Mouse (Mus musculus) stomach, embryonic 14.5 days (tissue): Measurements from ENCODE around the gene Tnrc18. TPM values are rescaled to one million over a fixed set of nuclear protein-coding genes. Genes with fewer than 3 reads are reported as not detected.

Source experiments
- ATAC-seq: fragments of 200-750 bp; cut with Nextera tagmentation; 2 replicates; pipeline ENCODE4 v1.8.0; 2017; ENCODE audit warnings: low read depth, moderate TSS enrichment; ENCODE audit not compliant: insufficient number of reproducible peaks, insufficient read depth, low FRiP score
- H3K27ac ChIP-seq: fragments of 300-500 bp; sonication (generic); 2 replicates; pipeline ENCODE4 v1.5.1; 2014; ENCODE audit warnings: mild to moderate bottlenecking, low read length, moderate library complexity, mixed read lengths
- H3K27me3 ChIP-seq: fragments of 300-500 bp; sonication (generic); 2 replicates; pipeline ENCODE4 v1.6.1; 2014; ENCODE audit warnings: low read length, control low read depth, mixed read lengths; ENCODE audit not compliant: control insufficient read depth, insufficient read depth
- H3K36me3 ChIP-seq: fragments of 300-500 bp; sonication (generic); 2 replicates; pipeline ENCODE4 v1.6.1; 2014; ENCODE audit warnings: mild to moderate bottlenecking, control low read depth, low read length, moderate library complexity, mixed read lengths; ENCODE audit not compliant: control insufficient read depth, insufficient read depth
- H3K4me1 ChIP-seq: fragments of 300-500 bp; sonication (generic); 2 replicates; pipeline ENCODE4 v1.6.1; 2014; ENCODE audit warnings: low read length, control low read depth, mixed read lengths; ENCODE audit not compliant: control insufficient read depth, insufficient read depth
- H3K4me2 ChIP-seq: fragments of 300-500 bp; sonication (generic); replicated peaks from 2 replicates; pipeline ENCODE4 v1.6.1; 2014; ENCODE audit warnings: low read depth, low read length, control low read depth
- H3K4me3 ChIP-seq: fragments of 300-500 bp; sonication (generic); 2 replicates; pipeline ENCODE4 v1.5.1; 2014; ENCODE audit warnings: low read depth, low read length, control low read depth
- H3K9ac ChIP-seq: fragments of 300-500 bp; sonication (generic); replicated peaks from 2 replicates; pipeline ENCODE4 v1.6.1; 2014; ENCODE audit warnings: low read depth, mild to moderate bottlenecking, control low read depth, low read length, moderate library complexity, mixed read lengths
- H3K9me3 ChIP-seq: fragments of 300-500 bp; sonication (generic); 2 replicates; pipeline ENCODE4 v1.6.1; 2016; ENCODE audit warnings: low read depth, low read length, control low read depth; ENCODE audit not compliant: control insufficient read depth
- WGBS: fragments of 180-500 bp; shearing (Covaris S2); extraction: QIAGEN DNeasy Blood & Tissue Kit; methylation state at CpG from one replicate; pipeline ENCODE4 v1.1.7; 2014; 5-methylcytosine and 5-hydroxymethylcytosine counted together
- polyA plus RNA-seq: library from polyadenylated mRNA; unstranded; fragments of >200 nt; fragmentation: Nextera tagmentation; extraction: Ambion mirVana; gene quantifications from 2 replicates; pipeline ENCODE4 v1.2.1, GENCODE M21; 2014

Tnrc18 gene
- polyA plus RNA-seq, 1 experiment from 2014 or later = 36.0 TPM

GRCm38 (mm10) chr5:142814711-142815420 is 2.6 kb downstream of the Tnrc18 start:
- WGBS = under 1% methylated on average over 62 of the region's 62 CpGs
- Histone ChIP-seq H3K9ac (peak overlapping the region; percentile 100), H3K36me3 (no peaks in the 10 kb centered on the region; the same call in 1 of the 2 replicates), H3K27me3 (no peaks in the 10 kb centered on the region), H3K4me2 (peak overlapping the region; percentile 86), H3K27ac (peak overlapping the region; percentile 100), H3K4me3 (peak overlapping the region; percentile 99), H3K4me1 (peaks cover 29% of the 10 kb centered on the region), H3K9me3 (no peaks in the 10 kb centered on the region)
- ATAC-seq = no peak

- WGBS = 2% methylated on average over 22 of the region's 22 CpGs
These were observed 3.3 kb downstream of the Tnrc18 start for GRCm38 (mm10) chr5:142814161-142814651.

GRCm38 (mm10) chr5:142813722-142814111 is 3.7 kb downstream of the Tnrc18 start:
- Histone ChIP-seq H3K9ac (peak overlapping the region; percentile 100), H3K4me2 (peak overlapping the region; percentile 86), H3K27me3 (no peaks in the 10 kb centered on the region), H3K36me3 (no peaks in the 10 kb centered on the region; the same call in 1 of the 2 replicates), H3K4me1 (peaks cover 29% of the 10 kb centered on the region), H3K9me3 (no peaks in the 10 kb centered on the region), H3K27ac (peak overlapping the region; percentile 100), H3K4me3 (peak overlapping the region; percentile 99)
- ATAC-seq = no peak
- 3% methylated on average over 23 of the region's 23 CpGs for WGBS

More at GRCm38 (mm10) chr5:142814161-142814651, 3.3 kb downstream of the Tnrc18 start:
- Histone ChIP-seq H3K4me2 (peak overlapping the region; percentile 86), H3K9me3 (no peaks in the 10 kb centered on the region), H3K27me3 (no peaks in the 10 kb centered on the region), H3K9ac (peak overlapping the region; percentile 100), H3K4me1 (peaks cover 29% of the 10 kb centered on the region), H3K27ac (peak overlapping the region; percentile 100), H3K4me3 (peak overlapping the region; percentile 99), H3K36me3 (no peaks in the 10 kb centered on the region; the same call in 1 of the 2 replicates)
- ATAC-seq = no peak

GRCm38 (mm10) chr5:142812976-142813721 is 4.3 kb downstream of the Tnrc18 start:
- WGBS = 7% methylated on average over 18 of the region's 18 CpGs
- peak overlapping the region; percentile 100 for H3K27ac ChIP-seq
- ATAC-seq = no peak
- H3K27me3 ChIP-seq = no peaks in the 10 kb centered on the region
- H3K9ac ChIP-seq = peak overlapping the region; percentile 100
- H3K9me3 ChIP-seq = no peaks in the 10 kb centered on the region
- peak overlapping the region; percentile 86 for H3K4me2 ChIP-seq
- peaks cover 29% of the 10 kb centered on the region for H3K4me1 ChIP-seq
- peak overlapping the region; percentile 99 for H3K4me3 ChIP-seq
- no peaks in the 10 kb centered on the region; the same call in 1 of the 2 replicates for H3K36me3 ChIP-seq

- ATAC-seq = peak; percentile 19; the same call in 1 of the 2 replicates
- 14% methylated on average over 8 of the region's 8 CpGs for WGBS
These were observed 4.9 kb downstream of the Tnrc18 start for GRCm38 (mm10) chr5:142812621-142812975.

GRCm38 (mm10) chr5:142811870-142812443 is 5.5 kb downstream of the Tnrc18 start:
- Histone ChIP-seq H3K36me3 (peaks cover 4% of the 10 kb centered on the region; the same call in 1 of the 2 replicates), H3K4me1 (peaks cover 29% of the 10 kb centered on the region), H3K27me3 (no peaks in the 10 kb centered on the region), H3K9me3 (no peaks in the 10 kb centered on the region), H3K4me3 (peak overlapping the region; percentile 99; the same call in 1 of the 2 replicates), H3K27ac (no peak overlapping the region; the same call in 1 of the 2 replicates), H3K9ac (no peak overlapping the region), H3K4me2 (peak overlapping the region; percentile 86)
- no peak for ATAC-seq
- 44% methylated on average over 8 of the region's 8 CpGs for WGBS

More at GRCm38 (mm10) chr5:142812621-142812975, 4.9 kb downstream of the Tnrc18 start:
- Histone ChIP-seq H3K36me3 (no peaks in the 10 kb centered on the region; the same call in 1 of the 2 replicates), H3K27ac (peak overlapping the region; percentile 100), H3K9ac (peak overlapping the region; percentile 100; the same call in 1 of the 2 replicates), H3K27me3 (no peaks in the 10 kb centered on the region), H3K9me3 (no peaks in the 10 kb centered on the region), H3K4me3 (peak overlapping the region; percentile 99), H3K4me2 (peak overlapping the region; percentile 86), H3K4me1 (peaks cover 29% of the 10 kb centered on the region)

GRCm38 (mm10) chr5:142810710-142811599 is 6.5 kb downstream of the Tnrc18 start:
- peaks cover 29% of the 10 kb centered on the region for H3K4me1 ChIP-seq
- peak overlapping the region; percentile 13; the same call in 1 of the 2 replicates for H3K4me2 ChIP-seq
- no peak for ATAC-seq
- peak overlapping the region; percentile 33; the same call in 1 of the 2 replicates for H3K27ac ChIP-seq
- WGBS = 45% methylated on average over 20 of the region's 20 CpGs
- peaks cover 8% of the 10 kb centered on the region for H3K36me3 ChIP-seq
- no peak overlapping the region for H3K4me3 ChIP-seq
- no peak overlapping the region for H3K9ac ChIP-seq
- no peaks in the 10 kb centered on the region for H3K27me3 ChIP-seq
- H3K9me3 ChIP-seq = no peaks in the 10 kb centered on the region
